Mouse (Mus musculus) CH12.LX (cell line): Measurements from ENCODE around the gene Pphln1. TPM values are rescaled to one million over a fixed set of nuclear protein-coding genes. Genes with fewer than 3 reads are reported as not detected.

ENCODE experiments used
- DNase-seq: peaks from one replicate; pipeline ENCODE4 v3.0.0-alpha.2; 2013; ENCODE audit errors: extremely low read depth
- H3K27ac ChIP-seq: 2 replicates; pipeline ENCODE4 v1.5.1; 2012; ENCODE audit warnings: low read depth, mild to moderate bottlenecking, control low read depth, moderate library complexity; ENCODE audit not compliant: insufficient read depth
- H3K27me3 ChIP-seq: replicated peaks from 2 replicates; pipeline ENCODE3; 2012; ENCODE audit warnings: inconsistent platforms
- H3K36me3 ChIP-seq, 2 experiments: replicated peaks in 1 of 2; 2 replicates each; pipeline versions ENCODE3 to v1.6.1; 2012; ENCODE audit warnings: inconsistent platforms in 1 of 2, low read length in 1 of 2, mild to moderate bottlenecking in 1 of 2, mixed read lengths in 1 of 2, moderate library complexity in 1 of 2; ENCODE audit not compliant: control insufficient read depth in 1 of 2, insufficient read depth in 1 of 2
- H3K4me1 ChIP-seq, 2 experiments: 2 replicates each; pipeline ENCODE4 v1.6.1; 2012; ENCODE audit warnings: inconsistent platforms in 1 of 2, moderate library complexity in 1 of 2; ENCODE audit not compliant: insufficient read depth in 2 of 2, control insufficient read depth in 1 of 2
- H3K4me2 ChIP-seq: 2 replicates; pipeline ENCODE4 v1.6.1; 2012; ENCODE audit warnings: low read depth, mild to moderate bottlenecking, control low read depth; ENCODE audit not compliant: poor library complexity, insufficient read depth, severe bottlenecking
- H3K4me3 ChIP-seq, 3 experiments: fragments of 150-350 bp in 1 of 3; sonication (generic) in 1 of 3; replicated peaks in 1 of 3; 2 replicates each; pipeline versions ENCODE3 to v1.5.1; 2011 to 2012; ENCODE audit warnings: low read depth in 2 of 3, low read length in 2 of 3, mild to moderate bottlenecking in 2 of 3, moderate library complexity in 2 of 3, control low read depth in 1 of 3, improper control_type of control experiment in 1 of 3, inconsistent platforms in 1 of 3, mixed read lengths in 1 of 3; ENCODE audit not compliant: poor library complexity in 1 of 3
- H3K79me2 ChIP-seq: replicated peaks from 2 replicates; pipeline ENCODE4 v1.6.1; 2012; ENCODE audit warnings: mild to moderate bottlenecking, moderate library complexity; ENCODE audit not compliant: control insufficient read depth, poor library complexity, insufficient read depth, severe bottlenecking; ENCODE audit errors: extremely low read depth
- H3K9ac ChIP-seq: 2 replicates; pipeline ENCODE4 v1.6.1; 2012; ENCODE audit warnings: low read depth, mild to moderate bottlenecking, control low read depth, moderate library complexity; ENCODE audit not compliant: insufficient read depth
- H3K9me3 ChIP-seq: replicated peaks from 2 replicates; pipeline ENCODE3; 2012; ENCODE audit warnings: low read length, inconsistent platforms, mixed read lengths
- BHLHE40 ChIP-seq: IDR thresholded peaks from 2 replicates; pipeline ENCODE4 v1.6.1; 2011; ENCODE audit warnings: mild to moderate bottlenecking, low read depth, low read length, improper control_type of control experiment
- CTCF ChIP-seq, 2 experiments: IDR thresholded peaks in 1 of 2; conservative IDR thresholded peaks in 1 of 2; 2 replicates each; pipeline ENCODE4 v1.5.1; 2011 to 2012; ENCODE audit warnings: low read depth in 2 of 2, low read length in 2 of 2, improper control_type of control experiment in 1 of 2, inconsistent platforms in 1 of 2, mild to moderate bottlenecking in 1 of 2, moderate library complexity in 1 of 2
- EP300 ChIP-seq: IDR thresholded peaks from 2 replicates; pipeline ENCODE4 v1.6.1; 2011; ENCODE audit warnings: low read length, improper control_type of control experiment
- ETS1 ChIP-seq: conservative IDR thresholded peaks from 2 replicates; pipeline ENCODE4 v1.6.1; 2012; ENCODE audit warnings: low read depth, mild to moderate bottlenecking, inconsistent platforms, low read length, improper control_type of control experiment, moderate library complexity
- JUND ChIP-seq: conservative IDR thresholded peaks from 2 replicates; pipeline ENCODE4 v1.6.1; 2011; ENCODE audit warnings: low read depth, low read length, improper control_type of control experiment
- MYC ChIP-seq: IDR thresholded peaks from 2 replicates; pipeline ENCODE4 v1.6.1; 2011; ENCODE audit warnings: low read depth, mild to moderate bottlenecking, improper control_type of control experiment, low read length
- NRF1 ChIP-seq: IDR thresholded peaks from 2 replicates; pipeline ENCODE4 v1.6.1; 2014; ENCODE audit warnings: low read depth, mild to moderate bottlenecking, inconsistent platforms, low read length, improper control_type of control experiment, moderate library complexity
- POLR2AphosphoS2 ChIP-seq: IDR thresholded peaks from 2 replicates; pipeline ENCODE4 v1.6.1; 2011; ENCODE audit warnings: low read depth, low read length, improper control_type of control experiment
- RAD21 ChIP-seq: IDR thresholded peaks from 2 replicates; pipeline ENCODE4 v1.6.1; 2011; ENCODE audit warnings: low read depth, mild to moderate bottlenecking, low read length, improper control_type of control experiment, moderate library complexity
- RCOR1 ChIP-seq: conservative IDR thresholded peaks from 2 replicates; pipeline ENCODE4 v1.6.1; 2012; ENCODE audit warnings: low read depth, mild to moderate bottlenecking, inconsistent platforms, low read length, improper control_type of control experiment
- SMC3 ChIP-seq: IDR thresholded peaks from 2 replicates; pipeline ENCODE4 v1.6.1; 2011; ENCODE audit warnings: low read depth, low read length, improper control_type of control experiment
- TCF12 ChIP-seq: IDR thresholded peaks from 2 replicates; pipeline ENCODE4 v1.6.1; 2014; ENCODE audit warnings: low read depth, mild to moderate bottlenecking, inconsistent platforms, low read length, improper control_type of control experiment
- ZC3H11A ChIP-seq: IDR thresholded peaks from 2 replicates; pipeline ENCODE4 v1.6.1; 2012; ENCODE audit warnings: low read depth, mild to moderate bottlenecking, inconsistent platforms, low read length, improper control_type of control experiment
- ZNF384 ChIP-seq: IDR thresholded peaks from 2 replicates; pipeline ENCODE4 v1.6.1; 2012; ENCODE audit warnings: low read depth, low read length, improper control_type of control experiment, inconsistent platforms
- dilution Hi-C: fragments of 300-500 bp; cut with MboI; formaldehyde crosslinking; loops from 2 replicates; pipeline ENCODE4 v1.14.3; 2020; ENCODE audit warnings: low sequenced_read_pairs; ENCODE audit not compliant: extremely low pct_unique_long_range_greater_than_20kb, extremely low pct_ligation_motif_present
- in situ Hi-C: fragments of 300-500 bp; cut with MboI; formaldehyde crosslinking; loops from 3 replicates; pipeline ENCODE4 v1.14.3; 2019; ENCODE audit warnings: low sequenced_read_pairs, low pct_ligation_motif_present, low pct_unique_long_range_greater_than_20kb, mixed read lengths
- polyA plus RNA-seq: library from polyadenylated mRNA; unstranded; fragments of >175 nt; gene quantifications from 2 replicates; pipeline ENCODE4 v1.2.1, GENCODE M21; 2012; ENCODE audit warnings: low read depth; ENCODE audit not compliant: insufficient read length
- total RNA-seq, 2 experiments: library from RNA; depleted of rRNA; stranded (reverse); fragments of 300-350 nt in 1 of 2; fragments of >200 nt in 1 of 2; gene quantifications; 2 replicates each; pipeline ENCODE4 v1.2.3; 2012 to 2014

The Pphln1 gene
- total and polyA plus RNA-seq, 3 experiments, result 22.9 to 63.9 (median 59.3) TPM

DNA sequence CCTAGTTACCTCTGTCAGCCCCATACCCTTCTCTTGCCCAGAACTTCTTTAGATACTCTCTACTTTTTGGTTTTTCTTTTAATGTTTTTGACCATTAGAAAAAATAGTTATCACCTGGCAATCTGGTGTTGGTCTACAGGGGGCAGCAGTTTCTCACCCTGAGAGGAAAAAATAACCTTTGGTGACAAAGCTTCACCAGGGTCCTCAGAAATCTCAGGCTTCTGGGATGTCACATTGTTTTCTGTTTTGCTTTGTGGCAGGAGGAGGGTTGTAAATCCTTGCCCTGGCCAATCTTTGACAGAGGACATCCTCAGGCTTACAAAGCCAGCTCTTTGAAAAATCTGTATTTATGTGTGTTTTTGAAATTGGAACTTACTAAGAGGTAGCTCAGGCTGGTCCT, 57.9 kb downstream of the Pphln1 start:
- no peaks in the 10 kb centered on the region for H3K27me3 ChIP-seq
- TF ChIP-seq RAD21 (peak; percentile 44), SMC3 (peak; percentile 44), TCF12 (no peak), ZC3H11A (no peak), RCOR1 (no peak), EP300 (no peak), ZNF384 (peak; percentile 35; the same call in 1 of the 2 replicates), CTCF (conservative IDR thresholded peaks at IDR 0.05 in 1 of 2, IDR thresholded peaks at IDR 0.05 in 1 of 2; ENCODE audit: low read depth in 2 of 2, low read length in 2 of 2) (peak in 1 of 2 experiments; percentile 62; a peak in 2 of 4 replicates)
- no peak overlapping the region for H3K4me3 ChIP-seq
- H3K36me3 ChIP-seq, result peaks cover 29 to 77% of the 10 kb centered on the region in 2 experiments
- H3K4me2 ChIP-seq, result no peak overlapping the region
- peak; percentile 23 for DNase-seq
- H3K4me1 ChIP-seq, result peaks cover 0 to 12% of the 10 kb centered on the region in 2 experiments; a peak in 1 of 4 replicates
- H3K79me2 ChIP-seq, result 0 out of 2 replicates have a peak, but pooled peaks cover 2% of the 10 kb centered on the region
- in situ Hi-C loops, result no loop called here
- H3K9ac ChIP-seq, result no peak overlapping the region
- no peak overlapping the region for H3K27ac ChIP-seq
- dilution Hi-C loops, result no loop called here
- no peaks in the 10 kb centered on the region for H3K9me3 ChIP-seq

DNA sequence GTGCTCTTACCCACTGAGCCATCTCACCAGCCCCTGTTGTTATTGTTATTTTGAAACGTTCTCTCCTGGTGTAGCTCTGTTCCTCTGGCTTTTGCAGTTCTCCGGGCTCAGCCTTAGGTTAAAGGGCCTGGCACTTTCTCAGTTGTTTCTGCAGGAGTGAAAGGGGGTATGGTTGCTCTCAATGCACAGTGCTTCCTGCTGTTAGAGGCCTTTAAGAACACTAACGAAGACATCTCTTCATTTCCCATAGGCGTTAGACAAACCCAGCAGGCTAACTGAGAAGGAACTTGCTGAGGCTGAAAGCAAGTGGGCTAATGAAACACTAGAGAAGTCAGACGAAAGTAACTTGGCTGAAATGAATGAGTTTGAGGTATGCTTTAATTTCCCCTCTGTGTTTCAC, 61.3 kb downstream of the Pphln1 start:
- TF ChIP-seq MYC (no peak), POLR2AphosphoS2 (no peak), ETS1 (no peak), SMC3 (no peak), NRF1 (no peak), BHLHE40 (no peak), JUND (no peak), CTCF (conservative IDR thresholded peaks at IDR 0.05 in 1 of 2, IDR thresholded peaks at IDR 0.05 in 1 of 2; ENCODE audit: low read depth in 2 of 2, low read length in 2 of 2) (no peak), RCOR1 (no peak)
- TF ChIP-seq, all 38 proteins: peak for 0
- DNase-seq, result no peak
- Histone ChIP-seq H3K4me2 (no peak overlapping the region), H3K27ac (no peak overlapping the region), H3K9me3 (no peaks in the 10 kb centered on the region), H3K36me3 (peaks cover 29 to 82% of the 10 kb centered on the region in 2 experiments), H3K79me2 (0 out of 2 replicates have a peak, but pooled peaks cover 2% of the 10 kb centered on the region), H3K4me1 (peaks cover 0 to 12% of the 10 kb centered on the region in 2 experiments; a peak in 1 of 4 replicates), H3K9ac (no peak overlapping the region), H3K4me3 (no peak overlapping the region), H3K27me3 (no peaks in the 10 kb centered on the region)
- dilution Hi-C loops, result no loop called here
- in situ Hi-C loops, result no loop called here
